Mouse (Mus musculus): ENCODE results near the gene B230118H07Rik.

DNA sequence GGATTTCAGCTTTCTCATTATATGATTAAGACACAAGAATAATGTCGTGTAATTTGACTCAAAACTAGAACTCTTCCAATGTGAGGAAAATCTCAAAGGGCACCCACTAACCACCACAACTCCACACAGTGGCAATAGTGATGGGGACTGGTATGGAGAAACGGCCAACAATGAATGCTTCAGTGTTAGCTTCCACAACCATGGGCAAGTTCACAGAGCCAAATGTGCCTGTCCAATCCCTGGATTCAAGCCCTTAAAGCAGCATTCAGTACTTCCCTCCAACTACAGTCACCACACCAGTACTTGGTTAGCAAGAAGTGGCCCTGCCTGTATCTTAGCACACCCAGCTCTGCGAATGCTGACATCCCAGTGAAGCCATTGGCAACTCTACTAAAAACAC is 38.5 kb downstream of the B230118H07Rik start:
- no peak for TF ChIP-seq CTCF (IDR thresholded peaks at IDR 0.05)
- TF ChIP-seq EP300 (IDR thresholded peaks at IDR 0.05; ENCODE audit: insufficient read depth, low read depth, low read length): no peak
